ENCODE assay signal across 10 mouse cellular contexts in the genomic region with DNA sequence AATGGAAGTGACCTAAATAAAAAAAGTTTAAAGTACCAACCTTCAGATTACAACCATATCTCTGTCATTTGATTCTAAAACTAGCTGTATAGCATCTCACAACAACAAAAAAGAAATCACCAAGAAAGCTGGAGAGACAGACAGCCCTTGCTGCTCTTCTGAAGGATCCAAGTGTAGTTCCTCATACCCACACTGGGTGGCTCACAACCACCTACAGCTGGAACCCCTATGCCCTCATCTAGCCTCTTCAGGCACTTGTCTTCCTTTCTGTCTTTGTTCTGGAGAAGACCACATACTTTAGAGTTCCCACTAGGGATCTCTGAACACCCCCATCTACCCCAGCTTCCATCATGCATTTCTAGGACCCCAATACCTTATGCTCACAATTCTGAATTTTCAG.
DNase-seq lines count a peak whose midpoint lies in the region; TF ChIP-seq lines count a peak whose summit lies in the region.
"Had no signal": no experiment of that assay in that cellular context is flagged by ENCODE, and none has a peak within 500 bp of the region (broad histone marks: within the 10 kb centered on the region; RNA-seq: fewer than 3 reads in every experiment).

No protein-coding gene starts in this region.

- H3K27me3 ChIP-seq in kidney, adult 2 months (replicated peaks; ENCODE audit: control insufficient read depth, insufficient read depth, low read length), result no peaks in the 10 kb centered on the region
- H3K27me3 ChIP-seq: limb, embryonic 12.5 days had no signal

- H3K36me3 ChIP-seq in kidney, adult 2 months (ENCODE audit: control insufficient read depth, insufficient read depth, low read length), result no peaks in the 10 kb centered on the region
- no peaks in the 10 kb centered on the region for H3K36me3 ChIP-seq in ES-E14 (ENCODE audit: control insufficient read depth, insufficient read depth, low read length, poor library complexity, severe bottlenecking)
- H3K36me3 ChIP-seq: hindbrain, embryonic 10.5 days; limb, embryonic 12.5 days had no signal

- H3K4me1 ChIP-seq in kidney, adult 2 months (ENCODE audit: control insufficient read depth, insufficient read depth, low read length), result no peaks in the 10 kb centered on the region
- H3K4me1 ChIP-seq in ES-E14 (ENCODE audit: control insufficient read depth in 2 of 2, insufficient read depth in 2 of 2, low read length in 2 of 2, poor library complexity in 1 of 2), result no peaks in the 10 kb centered on the region
- H3K4me1 ChIP-seq: hindbrain, embryonic 10.5 days; limb, embryonic 12.5 days had no signal

- DNase-seq in adrenal gland, adult (ENCODE audit: inconsistent age in 2 of 2, low spot score in 1 of 2), result peak; percentile 4 to 53
- DNase-seq in adrenal gland, adult 18-20 months (ENCODE audit: low spot score in 2 of 2), result no peak
- peak; percentile 26 for DNase-seq in kidney, adult 2 months
- DNase-seq in kidney, adult 11 months, result no peak
- peak; percentile 12 for DNase-seq in ES-E14 (ENCODE audit: low read depth, low spot score)
- peak; percentile 3 for DNase-seq in embryo, embryonic 9.5 days (ENCODE audit: extremely low spot score)
- DNase-seq in layer of hippocampus, adult 9-11 months, result no peak
- no peak for DNase-seq in urinary bladder, postnatal 10 days (ENCODE audit: low spot score)

- no peak overlapping the region for H3K4me3 ChIP-seq in kidney, adult 2 months (ENCODE audit: insufficient read depth, low read depth, low read length)
- no peak overlapping the region for H3K4me3 ChIP-seq in ES-E14 (ENCODE audit: insufficient read depth in 1 of 2, low read depth in 1 of 2, low read length in 2 of 2, poor library complexity in 1 of 2, severe bottlenecking in 1 of 2)
- H3K4me3 ChIP-seq: hindbrain, embryonic 10.5 days; limb, embryonic 12.5 days had no signal

- TF ChIP-seq CTCF in kidney, adult 2 months (conservative IDR thresholded peaks at IDR 0.05; ENCODE audit: insufficient read depth, insufficient read length, low read depth, low read length), result peak; percentile 49

- TF ChIP-seq POLR2A in kidney, adult 2 months (IDR thresholded peaks at IDR 0.05; ENCODE audit: low read depth, low read length), result no peak

- no peaks in the 10 kb centered on the region for H3K9me3 ChIP-seq in ES-E14 (ENCODE audit: control insufficient read depth, insufficient read depth, low read depth, low read length)
- H3K9me3 ChIP-seq: hindbrain, embryonic 10.5 days; limb, embryonic 12.5 days had no signal

- no peak overlapping the region for H3K9ac ChIP-seq in ES-E14 (ENCODE audit: insufficient read depth, low read depth, low read length, poor library complexity, severe bottlenecking)
- H3K9ac ChIP-seq: limb, embryonic 12.5 days had no signal

- no peak overlapping the region for H3K27ac ChIP-seq in kidney, adult 2 months (ENCODE audit: insufficient read depth, low read depth, low read length)
- H3K27ac ChIP-seq in ES-E14 (ENCODE audit: insufficient read depth, low read depth, low read length, poor library complexity, severe bottlenecking), result no peak overlapping the region
- H3K27ac ChIP-seq: hindbrain, embryonic 10.5 days; limb, embryonic 12.5 days had no signal

- in situ Hi-C loops in ES-E14 (cut with MboI; ENCODE audit: low sequenced_read_pairs in 2 of 2, unreplicated experiment in 2 of 2), result no loop called here

TF ChIP-seq in ES-E14, 5 proteins besides CTCF, POLR2A, EP300 and RAD21:
- no peak for TF ChIP-seq ZNF384 (IDR thresholded peaks at IDR 0.05; ENCODE audit: low read depth, low read length)
- TF ChIP-seq MAFK (IDR thresholded peaks at IDR 0.05; ENCODE audit: insufficient read depth, low read depth, low read length), result no peak
- no peak for TF ChIP-seq CHD2 (IDR thresholded peaks at IDR 0.05; ENCODE audit: low read depth, low read length)
- no peak for TF ChIP-seq ZC3H11A (IDR thresholded peaks at IDR 0.05; ENCODE audit: borderline replicate concordance, low read depth, low read length)
- TF ChIP-seq HCFC1 (IDR thresholded peaks at IDR 0.05; ENCODE audit: borderline replicate concordance, insufficient read depth, low read length), result no peak

Comparison
In these comparisons a context has a peak if more than half of its experiments do, and no peak if none do; other contexts are left out.
1. DNase-seq: peak in adrenal gland, adult (2 of 2), kidney, adult 2 months (single experiment), ES-E14 (single experiment) and embryo, embryonic 9.5 days (single experiment); none in adrenal gland, adult 18-20 months (0 of 2), kidney, adult 11 months (single experiment), layer of hippocampus, adult 9-11 months (single experiment) and urinary bladder, postnatal 10 days (single experiment).